Mouse (Mus musculus): ENCODE results near the gene Cfhr1.

Cfhr1 gene

DNA sequence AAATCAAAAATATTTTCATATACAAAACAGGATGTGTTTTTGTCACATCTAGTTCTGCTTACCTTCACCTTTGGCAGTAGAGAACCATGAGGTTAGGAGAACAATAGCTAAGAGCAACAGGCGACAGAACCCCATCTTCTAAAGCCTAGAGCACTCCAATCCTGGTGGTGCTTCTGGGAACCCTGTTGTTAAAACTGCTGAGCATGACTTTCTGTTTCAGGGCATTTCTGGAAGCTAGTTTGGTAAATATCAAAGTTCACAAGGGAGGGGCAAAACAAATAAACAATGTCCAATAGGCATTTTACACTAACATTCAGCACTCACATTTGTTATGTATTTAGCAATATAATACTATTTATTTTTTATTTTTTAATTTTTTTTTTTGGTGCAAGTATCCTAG lies at the start of gene Cfhr1:
Cfhr1 (minus strand) TSS at position 249 of the 400 bp plus-strand sequence.
- DNase-seq (ENCODE audit: low read depth in 1 of 2, low spot score in 2 of 2) = no peak

DNA sequence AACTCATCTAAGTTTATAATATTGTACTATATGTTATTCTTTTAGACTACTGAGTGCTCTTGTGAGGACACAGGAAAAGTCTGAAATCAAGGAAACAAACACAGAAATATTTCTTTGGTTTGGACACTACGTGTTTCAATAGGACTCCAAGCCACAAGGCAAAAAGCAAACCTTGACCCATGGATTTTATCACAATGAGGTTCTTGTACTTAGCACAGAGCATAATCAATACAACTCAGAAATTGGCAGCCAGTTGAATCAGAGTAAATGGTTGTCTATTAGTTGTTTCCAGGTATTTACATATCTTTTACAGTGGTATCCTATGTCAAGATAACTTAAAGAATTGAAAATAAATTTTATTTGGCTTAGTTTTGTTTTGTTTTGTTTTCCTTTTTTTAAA lies 8.8 kb downstream of the Cfhr1 start:
- DNase-seq (ENCODE audit: low read depth in 1 of 2, low spot score in 2 of 2) = no peak

DNA sequence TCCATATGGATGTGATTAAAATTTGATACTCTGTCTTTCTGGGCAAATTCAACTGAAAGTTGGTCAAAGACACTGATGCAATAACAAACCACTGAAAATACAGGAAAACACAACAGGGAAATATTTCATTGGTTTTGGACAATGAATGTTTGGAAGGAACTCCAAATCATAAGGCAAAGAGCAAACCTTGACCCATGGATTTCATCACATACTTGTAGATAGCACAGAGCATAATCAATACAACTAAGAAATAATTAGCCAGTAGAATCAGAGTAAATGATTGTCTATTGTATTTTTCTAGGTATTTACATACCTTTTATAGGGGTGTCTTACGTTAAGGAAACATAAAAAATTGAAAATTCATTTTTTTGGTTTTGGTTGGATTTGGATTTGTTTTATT lies 11.5 kb downstream of the Cfhr1 start:
- DNase-seq (ENCODE audit: low read depth in 1 of 2, low spot score in 2 of 2) = no peak

DNA sequence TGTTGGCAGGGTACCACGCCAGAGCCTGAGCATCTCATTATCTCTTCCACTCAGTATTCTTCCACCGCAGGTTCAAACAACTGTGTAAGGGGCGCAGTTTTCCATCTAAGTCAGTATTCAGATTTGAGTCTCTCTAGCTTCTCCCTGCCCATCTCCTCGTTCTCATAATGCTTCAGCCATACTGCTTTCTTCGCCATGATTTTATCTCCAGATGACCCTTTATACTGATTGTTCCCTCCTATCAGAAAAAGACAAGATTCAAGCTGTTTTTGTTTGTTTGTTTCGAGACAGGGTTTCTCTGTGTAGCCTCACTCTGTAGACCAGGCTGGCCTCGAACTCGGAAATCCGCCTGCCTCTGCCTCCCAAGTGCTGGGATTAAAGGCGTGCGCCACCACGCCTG lies 45.5 kb downstream of the Cfhr1 start:
- no peak for DNase-seq (ENCODE audit: low read depth in 1 of 2, low spot score in 2 of 2)

DNA sequence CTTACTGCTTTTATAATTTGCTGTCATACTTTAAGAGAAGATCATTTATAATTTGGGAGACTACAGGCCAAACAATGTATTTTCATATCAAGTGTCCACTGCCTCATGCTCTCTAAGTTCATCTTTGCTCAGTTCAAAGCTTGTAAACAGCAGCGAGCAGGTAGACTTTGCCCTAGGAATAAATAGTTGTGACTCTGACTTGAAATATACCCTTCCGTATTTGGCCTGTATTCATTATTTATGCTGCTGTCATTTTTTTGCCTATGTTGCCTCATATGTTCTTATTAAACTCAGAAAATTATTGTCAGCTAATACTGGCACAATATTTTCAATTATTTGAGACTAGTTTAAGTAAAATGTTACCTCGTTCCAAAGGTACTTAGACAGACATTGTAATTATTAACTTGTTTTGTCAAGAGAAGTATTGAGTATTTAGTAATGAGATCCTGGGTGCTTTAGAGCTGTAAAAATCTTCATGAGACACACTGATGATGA lies 58.8 kb downstream of the Cfhr1 start, which contains the start of gene F13b:
F13b (plus strand) TSS at position 445 of the 495 bp plus-strand sequence.
- no peak for DNase-seq (ENCODE audit: low read depth in 1 of 2, low spot score in 2 of 2)

DNA sequence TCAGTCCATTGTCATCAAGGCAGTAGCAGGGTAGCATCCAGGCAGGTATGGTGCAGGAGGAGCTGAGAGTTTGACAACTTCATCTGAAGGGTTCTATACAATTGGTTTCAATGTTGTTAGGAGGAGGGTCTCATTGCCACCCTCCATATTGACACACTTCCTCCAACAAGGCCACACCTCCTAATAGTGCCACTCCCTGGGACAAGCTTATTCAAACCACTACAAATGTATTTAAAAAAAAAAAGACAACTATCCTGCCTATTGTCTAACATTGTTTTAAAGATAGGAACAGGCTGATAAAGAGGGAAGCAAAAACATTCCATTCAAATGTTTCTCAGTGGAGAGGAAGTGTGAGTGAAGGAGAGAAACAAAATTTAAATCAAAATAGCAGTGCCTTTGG lies 60.3 kb downstream of the Cfhr1 start:
- DNase-seq (ENCODE audit: low read depth in 1 of 2, low spot score in 2 of 2) = no peak

Data from monocyte, adult 2 months (primary cell).